Mouse (Mus musculus) hematopoietic stem cell, adult 5-6 weeks (primary cell): ENCODE results near the gene Bex2. TPM values are rescaled to one million over a fixed set of nuclear protein-coding genes. Genes with fewer than 3 reads are reported as not detected.
"Not testable (repeated sequence)": the region's sequence is repeated elsewhere in the genome, so short reads cannot be mapped to it uniquely, and the experiment has no call there.

Experiments used
- ATAC-seq, 2 experiments: fragments of 125-278 bp in 1 of 2; replicated peaks in 1 of 2; 2 replicates each; pipeline ENCODE4 v1.8.0; 2016 to 2017; ENCODE audit warnings: inconsistent platforms in 2 of 2, mild to moderate bottlenecking in 2 of 2, moderate number of reproducible peaks in 2 of 2, low read depth in 1 of 2, moderate TSS enrichment in 1 of 2; ENCODE audit not compliant: low FRiP score in 2 of 2, poor library complexity in 2 of 2, severe bottlenecking in 2 of 2, insufficient read depth in 1 of 2, low TSS enrichment in 1 of 2
- total RNA-seq: library from RNA; stranded (forward); fragments of 172-1452, 232-1000 nt; gene quantifications from 2 replicates; pipeline ENCODE4 v1.2.3, GENCODE M21; 2017

Bex2 gene
- 1.2 and 3.5 TPM in 2 replicates for total RNA-seq

- peak; percentile 88 to 93 for ATAC-seq
Observed at GRCm38 (mm10) chrX:136068020-136068419, at the start of gene Bex2. Gene Bex2, minus strand, starts transcription at chrX:136068236.

DNA sequence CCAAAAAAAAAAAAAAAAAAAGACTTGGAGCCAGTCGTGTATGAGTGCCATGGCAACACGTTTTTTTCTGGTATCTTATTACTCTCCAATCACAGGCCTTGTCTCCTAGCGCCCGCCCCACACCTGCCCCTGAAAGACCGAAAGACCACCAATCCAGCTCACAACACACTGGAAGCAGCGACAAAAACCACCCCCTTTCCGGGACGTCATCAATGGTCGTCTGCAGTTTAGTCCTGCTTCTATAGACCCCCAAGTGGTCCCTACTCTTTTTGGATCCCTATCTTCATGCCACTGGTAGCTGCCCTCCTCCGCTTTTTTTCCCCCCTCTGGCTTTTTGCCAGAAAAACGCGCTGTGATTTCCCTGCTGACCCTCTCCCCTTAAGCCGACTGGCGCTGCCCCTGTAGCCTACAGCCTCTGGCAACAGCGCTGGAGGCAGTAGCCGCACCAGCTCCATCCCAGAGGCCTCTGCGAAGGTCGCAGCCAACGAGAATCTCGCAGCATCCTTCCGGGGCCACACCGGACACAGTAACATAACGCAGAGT is 47.5 kb upstream of the Bex2 start:
- peak in 1 of 2 experiments; percentile 36; a peak in 1 of 4 replicates for ATAC-seq

DNA sequence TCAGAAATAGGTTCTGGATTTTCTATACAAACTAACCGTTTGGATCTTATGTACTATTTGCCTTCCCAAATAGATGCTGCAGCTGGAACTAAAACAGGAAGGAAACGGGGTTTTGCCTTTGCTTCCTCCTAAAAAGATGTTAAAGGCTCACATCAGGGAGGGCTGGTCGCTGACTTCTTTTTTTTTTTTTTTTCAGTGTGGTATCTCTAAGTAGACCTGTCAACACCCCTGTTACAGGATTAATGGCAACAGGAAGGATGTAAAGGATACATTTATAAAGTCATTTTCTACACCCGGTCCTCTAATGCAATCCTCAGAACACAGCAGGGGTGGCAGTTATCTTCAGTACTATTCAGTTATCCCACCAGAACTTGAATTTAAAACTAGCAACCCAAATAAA is 47.0 kb upstream of the Bex2 start:
- ATAC-seq = peak in 1 of 2 experiments; percentile 46; a peak in 1 of 4 replicates

DNA sequence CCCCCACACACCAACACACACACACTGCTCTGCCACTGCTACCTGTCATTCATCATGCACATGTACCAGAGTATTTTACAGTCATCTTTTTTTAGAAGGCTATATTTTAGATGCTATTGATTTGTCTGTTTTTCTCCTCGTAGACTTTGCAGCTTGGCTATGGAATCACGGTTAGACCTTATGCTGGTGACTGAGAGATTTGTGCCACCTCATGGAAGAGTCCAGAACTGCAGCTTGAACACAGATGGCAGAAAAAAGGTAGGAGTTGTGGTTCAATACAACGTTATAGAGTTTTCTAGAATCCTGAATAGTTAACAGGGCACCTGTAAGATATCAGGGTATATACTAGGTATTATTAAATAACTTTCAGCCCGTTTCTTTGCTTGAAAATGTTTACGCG is 39.9 kb upstream of the Bex2 start:
- peak in 1 of 2 experiments; percentile 37; a peak in 2 of 4 replicates for ATAC-seq

DNA sequence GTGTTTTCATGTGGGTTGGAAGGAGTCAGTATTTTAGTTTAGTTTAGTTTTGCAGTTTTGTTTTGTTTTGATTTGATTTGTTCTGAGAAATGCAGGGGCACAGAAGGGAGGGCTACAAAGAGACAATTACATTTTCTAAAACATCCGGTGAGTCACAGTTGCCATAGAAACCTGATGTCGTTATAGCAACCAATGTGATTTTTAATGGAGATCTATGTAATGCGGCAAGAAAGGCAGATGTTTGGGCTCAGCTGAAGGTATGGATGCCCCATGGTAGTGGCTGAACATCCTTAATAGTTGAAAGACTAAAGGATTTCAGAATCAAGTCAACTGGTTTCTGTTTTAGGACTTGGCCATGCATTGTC is 36.7 kb upstream of the Bex2 start:
- ATAC-seq = no peak

GRCm38 (mm10) chrX:136104046-136104723 is 36.1 kb upstream of the Bex2 start:
- ATAC-seq = no peak

GRCm38 (mm10) chrX:136094421-136094820 is 26.4 kb upstream of the Bex2 start:
- ATAC-seq = no peak

GRCm38 (mm10) chrX:136092497-136093279 is 24.7 kb upstream of the Bex2 start:
- no peak for ATAC-seq

GRCm38 (mm10) chrX:136085155-136085554 is 17.1 kb upstream of the Bex2 start, which contains the start of gene Nxf3:
Gene Nxf3, minus strand, starts transcription at chrX:136085255.
- ATAC-seq = no peak

GRCm38 (mm10) chrX:136067201-136067991 is 640 bp downstream of the Bex2 start:
- ATAC-seq = not testable (repeated sequence)

DNA sequence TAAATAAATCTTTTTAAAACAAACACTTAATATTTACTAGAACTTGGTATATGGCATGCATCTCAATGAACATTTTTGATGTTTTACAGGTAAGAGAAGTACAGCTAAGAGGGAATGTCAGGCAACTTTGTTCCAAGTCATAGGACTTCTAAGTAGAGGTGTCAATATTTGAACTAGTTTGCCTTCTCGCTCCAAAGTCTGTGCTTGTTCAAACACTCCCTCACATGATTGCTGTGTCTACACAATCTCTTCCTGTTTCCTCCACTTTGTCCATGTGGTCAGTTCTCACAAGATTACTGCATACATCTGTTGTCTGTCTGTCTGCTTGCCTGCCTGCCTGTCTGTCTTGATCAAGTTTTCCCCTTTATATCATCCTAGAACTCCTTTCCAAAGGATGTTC is 7.3 kb downstream of the Bex2 start:
- ATAC-seq = no peak

- no peak for ATAC-seq
Observed at GRCm38 (mm10) chrX:136051219-136051618, 16.8 kb downstream of the Bex2 start.

- peak in 1 of 2 experiments; percentile 67; a peak in 2 of 4 replicates for ATAC-seq
Observed at GRCm38 (mm10) chrX:136047528-136047927, 20.5 kb downstream of the Bex2 start.

DNA sequence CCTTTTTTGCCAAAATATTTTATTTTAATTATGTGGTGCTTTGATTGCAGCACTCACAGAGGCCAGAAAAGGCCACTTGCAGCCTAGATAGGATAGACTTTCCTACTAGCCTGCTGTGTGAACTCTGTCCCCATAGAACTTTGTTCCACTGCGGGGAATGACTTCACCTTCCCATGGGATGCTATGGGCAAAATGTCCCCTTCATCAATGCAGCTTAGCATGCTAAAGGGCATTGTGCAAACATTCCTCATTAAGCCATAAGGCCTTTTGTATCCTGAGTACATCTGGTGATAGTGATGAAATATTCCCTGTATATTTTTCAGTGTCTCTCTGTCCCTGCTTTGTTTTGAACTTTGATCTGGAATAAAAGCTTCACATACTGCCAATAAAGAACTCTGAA is 24.3 kb downstream of the Bex2 start:
- ATAC-seq = no peak

GRCm38 (mm10) chrX:136032799-136033763 is 35.0 kb downstream of the Bex2 start, which contains the start of gene Arxes1:
Gene Arxes1, plus strand, starts transcription at chrX:136033367.
- ATAC-seq = peak; percentile 53 to 56

DNA sequence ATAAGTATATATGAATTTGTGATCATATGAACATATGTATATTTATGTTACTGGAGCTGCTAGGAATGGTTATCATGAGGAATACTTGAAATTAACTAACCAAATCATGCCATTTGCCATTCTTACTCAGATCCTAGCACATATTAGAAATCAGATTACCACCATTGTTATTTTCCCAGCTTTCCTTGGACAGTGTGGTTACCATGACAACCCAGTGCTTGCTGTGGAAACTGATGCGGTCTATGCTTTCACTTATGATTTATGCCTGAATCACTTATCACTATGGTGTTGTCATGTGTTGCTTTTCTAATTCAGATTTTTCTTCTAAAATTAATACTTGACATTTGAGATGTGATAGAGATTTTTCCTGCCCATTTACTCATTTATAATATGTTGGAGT is 37.7 kb downstream of the Bex2 start:
- ATAC-seq = no peak
